Mouse (Mus musculus) liver, adult 2 months (tissue): ENCODE results near the gene Lrrc1. TPM values are rescaled to one million over a fixed set of nuclear protein-coding genes. Genes with fewer than 3 reads are reported as not detected.

Experiments
- DNase-seq: peaks from one replicate; pipeline ENCODE4 v3.0.0-alpha.2; 2011; ENCODE audit warnings: low read depth, low spot score; ENCODE audit errors: extremely low read depth
- H3K27ac ChIP-seq: fragments of 200-500 bp; replicated peaks from 2 replicates; pipeline ENCODE4 v1.5.1; 2012; ENCODE audit warnings: low read depth, mild to moderate bottlenecking, control low read depth, inconsistent platforms, low read length; ENCODE audit not compliant: insufficient read depth
- H3K27me3 ChIP-seq: fragments of 200-500 bp; 2 replicates; pipeline ENCODE4 v1.6.1; 2012; ENCODE audit warnings: mild to moderate bottlenecking, moderate library complexity, low read length, inconsistent platforms; ENCODE audit not compliant: control insufficient read depth, insufficient read depth
- H3K36me3 ChIP-seq: fragments of 200-500 bp; 2 replicates; pipeline ENCODE4 v1.6.1; 2012; ENCODE audit warnings: low read length, inconsistent platforms; ENCODE audit not compliant: control insufficient read depth, insufficient read depth
- H3K4me1 ChIP-seq: fragments of 200-500 bp; 2 replicates; pipeline ENCODE4 v1.6.1; 2011; ENCODE audit warnings: low read length; ENCODE audit not compliant: control insufficient read depth, insufficient read depth
- H3K4me3 ChIP-seq: fragments of 200-500 bp; 2 replicates; pipeline ENCODE4 v1.5.1; 2011; ENCODE audit warnings: low read depth, mild to moderate bottlenecking, control low read depth, low read length, moderate library complexity; ENCODE audit not compliant: insufficient read depth
- H3K79me2 ChIP-seq: fragments of 200-500 bp; 2 replicates; pipeline ENCODE4 v1.6.1; 2012; ENCODE audit warnings: inconsistent platforms, mild to moderate bottlenecking, low read length, moderate library complexity; ENCODE audit not compliant: control insufficient read depth, insufficient read depth
- H3K9ac ChIP-seq: fragments of 200-500 bp; 2 replicates; pipeline ENCODE4 v1.6.1; 2012; ENCODE audit warnings: low read depth, mild to moderate bottlenecking, control low read depth, inconsistent platforms, low read length
- CTCF ChIP-seq: fragments of 200-500 bp; IDR thresholded peaks from 2 replicates; pipeline ENCODE4 v1.5.1; 2011; ENCODE audit warnings: low read depth, low read length, control low read depth
- POLR2A ChIP-seq: fragments of 200-500 bp; IDR thresholded peaks from 2 replicates; pipeline ENCODE4 v1.6.1; 2011; ENCODE audit warnings: low read length, control low read depth; ENCODE audit not compliant: insufficient read depth; ENCODE audit errors: extremely low read depth
- WGBS: fragments of 180-500 bp; shearing (Covaris S2); methylation state at CpG from one replicate; pipeline ENCODE4 v1.1.7; 2018; 5-methylcytosine and 5-hydroxymethylcytosine counted together
- polyA plus RNA-seq: library from polyadenylated mRNA; depleted of rRNA; stranded (reverse); fragments of >200 nt; gene quantifications from 2 replicates; pipeline ENCODE4 v1.2.3, GENCODE M21; 2012
- total RNA-seq: library from RNA; depleted of rRNA; stranded (reverse); fragments of >200 nt; gene quantifications from 2 replicates; pipeline ENCODE4 v1.2.3, GENCODE M21; 2014

Gene Lrrc1
- total and polyA plus RNA-seq, 2 experiments: 0.40 to 1.4 TPM

- no peak overlapping the region for H3K4me3 ChIP-seq
- TF ChIP-seq CTCF (no peak), POLR2A (no peak)
- no peak for DNase-seq
- H3K27ac ChIP-seq: no peak overlapping the region
- H3K36me3 ChIP-seq: no peaks in the 10 kb centered on the region
- no peaks in the 10 kb centered on the region for H3K4me1 ChIP-seq
- H3K79me2 ChIP-seq: no peaks in the 10 kb centered on the region
- H3K9ac ChIP-seq: no peak overlapping the region
- no peaks in the 10 kb centered on the region for H3K27me3 ChIP-seq
- WGBS: 76% methylated on average over 8 of the region's 8 CpGs
These were observed 155.7 kb downstream of the Lrrc1 start for GRCm38 (mm10) chr9:77388956-77389355.

- H3K4me1 ChIP-seq: no peaks in the 10 kb centered on the region
- H3K27ac ChIP-seq: no peak overlapping the region
- no peaks in the 10 kb centered on the region for H3K79me2 ChIP-seq
- no peak for DNase-seq
- no peaks in the 10 kb centered on the region for H3K27me3 ChIP-seq
- no peaks in the 10 kb centered on the region for H3K36me3 ChIP-seq
- WGBS: 32% methylated on average over 1 of the region's 1 CpGs
- H3K9ac ChIP-seq: no peak overlapping the region
- TF ChIP-seq CTCF (no peak), POLR2A (no peak)
- H3K4me3 ChIP-seq: no peak overlapping the region
These were observed 157.9 kb downstream of the Lrrc1 start for GRCm38 (mm10) chr9:77386751-77387150.

GRCm38 (mm10) chr9:77385611-77386010 is 159.1 kb downstream of the Lrrc1 start:
- 86% methylated on average over 12 of the region's 12 CpGs for WGBS

GRCm38 (mm10) chr9:77384651-77385050 is 160.0 kb downstream of the Lrrc1 start:
- H3K4me1 ChIP-seq: no peaks in the 10 kb centered on the region
- no peak for TF ChIP-seq POLR2A
- TF ChIP-seq CTCF: no peak
- H3K79me2 ChIP-seq: no peaks in the 10 kb centered on the region
- H3K9ac ChIP-seq: no peak overlapping the region
- no peak overlapping the region for H3K27ac ChIP-seq
- no peak for DNase-seq
- no peaks in the 10 kb centered on the region for H3K27me3 ChIP-seq
- no peaks in the 10 kb centered on the region for H3K36me3 ChIP-seq
- H3K4me3 ChIP-seq: no peak overlapping the region
- 78% methylated on average over 9 of the region's 9 CpGs for WGBS

More at GRCm38 (mm10) chr9:77385611-77386010, 159.1 kb downstream of the Lrrc1 start:
- no peak for TF ChIP-seq CTCF
- TF ChIP-seq POLR2A: no peak
- DNase-seq: no peak
- H3K27me3 ChIP-seq: no peaks in the 10 kb centered on the region
- H3K4me1 ChIP-seq: no peaks in the 10 kb centered on the region
- H3K4me3 ChIP-seq: no peak overlapping the region
- H3K27ac ChIP-seq: no peak overlapping the region
- no peak overlapping the region for H3K9ac ChIP-seq
- no peaks in the 10 kb centered on the region for H3K36me3 ChIP-seq
- H3K79me2 ChIP-seq: no peaks in the 10 kb centered on the region

GRCm38 (mm10) chr9:77383951-77384350 is 160.7 kb downstream of the Lrrc1 start:
- Histone ChIP-seq H3K27ac (no peak overlapping the region), H3K27me3 (no peaks in the 10 kb centered on the region), H3K79me2 (no peaks in the 10 kb centered on the region), H3K36me3 (no peaks in the 10 kb centered on the region), H3K9ac (no peak overlapping the region), H3K4me3 (no peak overlapping the region), H3K4me1 (no peaks in the 10 kb centered on the region)
- no peak for DNase-seq
- WGBS: 75% methylated on average over 4 of the region's 4 CpGs
- TF ChIP-seq CTCF: no peak

- H3K4me1 ChIP-seq: no peaks in the 10 kb centered on the region
- H3K9ac ChIP-seq: no peak overlapping the region
- 77% methylated on average over 3 of the region's 3 CpGs for WGBS
- no peak overlapping the region for H3K27ac ChIP-seq
- H3K36me3 ChIP-seq: no peaks in the 10 kb centered on the region
- H3K4me3 ChIP-seq: no peak overlapping the region
- no peak for DNase-seq
- H3K79me2 ChIP-seq: no peaks in the 10 kb centered on the region
- no peaks in the 10 kb centered on the region for H3K27me3 ChIP-seq
- TF ChIP-seq POLR2A: no peak
- TF ChIP-seq CTCF: no peak
These were observed 162.2 kb downstream of the Lrrc1 start for GRCm38 (mm10) chr9:77382514-77382913.
